Mouse (Mus musculus) ES-Bruce4 (cell line): ENCODE data around the gene Cap1.

Experiments used
- CTCF ChIP-seq: IDR thresholded peaks from one replicate; pipeline ENCODE4 v1.8.1; 2011; ENCODE audit warnings: low read depth, low read length
- POLR2A ChIP-seq: IDR thresholded peaks from one replicate; pipeline ENCODE4 v1.8.1; 2011; ENCODE audit warnings: low read length; ENCODE audit not compliant: insufficient read depth

DNA sequence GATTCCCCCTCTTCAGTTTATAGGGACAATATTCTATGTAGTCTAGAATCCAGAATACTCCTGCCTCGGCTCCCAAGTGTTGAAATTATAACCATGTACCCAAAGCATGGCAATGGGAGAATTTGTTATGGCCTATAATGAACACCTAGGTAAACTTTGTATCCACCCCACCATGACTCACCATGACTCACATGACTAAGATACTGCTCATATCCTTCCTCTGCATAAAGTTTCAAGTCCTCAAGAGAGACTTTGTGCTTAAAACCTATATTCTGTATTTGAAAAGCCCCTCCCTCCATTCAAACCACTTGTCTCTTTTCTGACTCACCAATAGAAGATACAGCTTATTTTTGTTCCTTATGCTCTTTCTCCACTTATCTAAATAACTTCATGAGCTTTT is 17.8 kb downstream of the Cap1 start:
- no peak for TF ChIP-seq CTCF
- no peak for TF ChIP-seq POLR2A
